Mouse (Mus musculus) lung, postnatal 0 days (tissue): Measurements from ENCODE around the gene Dlat. TPM values are rescaled to one million over a fixed set of nuclear protein-coding genes. Genes with fewer than 3 reads are reported as not detected.

Experiments used
- ATAC-seq: fragments of 200-750 bp; cut with Nextera tagmentation; 2 replicates; pipeline ENCODE4 v1.8.0; 2017; ENCODE audit warnings: moderate library complexity
- DNase-seq: peaks from one replicate; pipeline ENCODE4 v3.0.0-alpha.2; 2016; ENCODE audit warnings: low spot score
- H3K27ac ChIP-seq: fragments of 300-500 bp; sonication (generic); 2 replicates; pipeline ENCODE4 v1.5.1; 2014; ENCODE audit warnings: antibody characterized with exemption, mild to moderate bottlenecking, low read length, mixed read lengths
- H3K27me3 ChIP-seq: fragments of 300-500 bp; sonication (generic); replicated peaks from 2 replicates; pipeline ENCODE4 v1.6.1; 2014; ENCODE audit warnings: low read length, mixed read lengths; ENCODE audit not compliant: insufficient read depth
- H3K36me3 ChIP-seq: fragments of 300-500 bp; sonication (generic); 2 replicates; pipeline ENCODE4 v1.6.1; 2014; ENCODE audit warnings: low read length, mixed read lengths; ENCODE audit not compliant: insufficient read depth
- H3K4me1 ChIP-seq: fragments of 300-500 bp; sonication (generic); 2 replicates; pipeline ENCODE4 v1.6.1; 2014; ENCODE audit warnings: antibody characterized with exemption, low read depth, low read length, mixed read lengths; ENCODE audit not compliant: insufficient read depth
- H3K4me2 ChIP-seq: fragments of 300-500 bp; sonication (generic); replicated peaks from 2 replicates; pipeline ENCODE4 v1.6.1; 2014; ENCODE audit warnings: low read depth, mild to moderate bottlenecking, low read length, moderate library complexity, mixed read lengths
- H3K4me3 ChIP-seq: fragments of 300-500 bp; sonication (generic); 2 replicates; pipeline ENCODE4 v1.5.1; 2014; ENCODE audit warnings: low read depth, low read length
- H3K9ac ChIP-seq: fragments of 300-500 bp; sonication (generic); replicated peaks from 2 replicates; pipeline ENCODE4 v1.6.1; 2014; ENCODE audit warnings: low read depth, mild to moderate bottlenecking
- H3K9me3 ChIP-seq: fragments of 300-500 bp; sonication (generic); 2 replicates; pipeline ENCODE4 v1.6.1; 2016; ENCODE audit warnings: low read length, mixed read lengths
- CTCF ChIP-seq: IDR thresholded peaks from 2 replicates; pipeline ENCODE4 v1.5.1; 2016; ENCODE audit warnings: antibody characterized with exemption, mild to moderate bottlenecking
- EP300 ChIP-seq: IDR thresholded peaks from 2 replicates; pipeline ENCODE4 v1.6.1; 2016; ENCODE audit warnings: antibody characterized with exemption, mild to moderate bottlenecking, control low read depth
- WGBS: fragments of 180-500 bp; shearing (Covaris S2); extraction: QIAGEN DNeasy Blood & Tissue Kit; methylation state at CpG from one replicate; pipeline ENCODE4 v1.1.7; 2014; 5-methylcytosine and 5-hydroxymethylcytosine counted together
- polyA plus RNA-seq: library from polyadenylated mRNA; unstranded; fragments of >200 nt; fragmentation: Nextera tagmentation; extraction: Ambion mirVana; gene quantifications from 2 replicates; pipeline ENCODE4 v1.2.1, GENCODE M21; 2015

Gene Dlat
- polyA plus RNA-seq, 1 experiment from 2014 or later: 27.2 TPM

- H3K27ac ChIP-seq: no peak overlapping the region
- no peak overlapping the region for H3K9ac ChIP-seq
- H3K27me3 ChIP-seq: no peaks in the 10 kb centered on the region
- DNase-seq (no peak), ATAC-seq (no peak)
- TF ChIP-seq EP300: no peak
- no peaks in the 10 kb centered on the region for H3K36me3 ChIP-seq
- no peak overlapping the region for H3K4me2 ChIP-seq
- H3K4me1 ChIP-seq: no peaks in the 10 kb centered on the region
- no peaks in the 10 kb centered on the region for H3K9me3 ChIP-seq
- WGBS: 79% methylated on average over 6 of the region's 6 CpGs
- H3K4me3 ChIP-seq: no peak overlapping the region
These were observed 6.9 kb upstream of the Dlat start for GRCm38 (mm10) chr9:50666442-50666841.

DNA sequence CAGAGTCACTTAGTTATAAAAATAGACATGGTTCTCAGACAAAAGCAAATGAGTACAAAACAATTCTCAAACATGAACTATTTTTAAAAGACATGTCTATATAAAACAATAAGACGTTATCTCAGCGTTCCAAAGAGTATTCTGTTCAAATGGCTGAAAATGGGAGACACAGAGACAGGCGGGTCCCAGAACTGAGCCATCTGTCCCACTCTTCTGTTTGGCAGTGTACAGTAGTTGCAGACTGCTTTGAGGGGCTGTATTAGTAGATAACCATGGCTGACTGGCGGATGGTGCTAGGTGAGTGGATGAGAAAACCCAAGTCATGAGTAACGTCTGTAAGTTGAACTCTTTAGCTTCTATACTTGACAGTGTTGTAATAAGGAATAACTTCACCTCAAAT, 5.2 kb upstream of the Dlat start:
- H3K9ac ChIP-seq: no peak overlapping the region
- H3K9me3 ChIP-seq: no peaks in the 10 kb centered on the region
- DNase-seq: no peak
- WGBS: 88% methylated on average over 5 of the region's 5 CpGs
- no peaks in the 10 kb centered on the region for H3K27me3 ChIP-seq
- H3K4me1 ChIP-seq: no peaks in the 10 kb centered on the region
- no peak for ATAC-seq
- no peak overlapping the region for H3K4me3 ChIP-seq
- no peak overlapping the region for H3K27ac ChIP-seq
- H3K36me3 ChIP-seq: no peaks in the 10 kb centered on the region
- no peak overlapping the region for H3K4me2 ChIP-seq
- no peak for TF ChIP-seq EP300
- no peak for TF ChIP-seq CTCF

GRCm38 (mm10) chr9:50660431-50660830, 851 bp upstream of the Dlat start:
- Histone ChIP-seq H3K9me3 (no peaks in the 10 kb centered on the region), H3K4me2 (peak overlapping the region; percentile 87), H3K36me3 (no peaks in the 10 kb centered on the region), H3K9ac (no peak overlapping the region), H3K4me1 (no peaks in the 10 kb centered on the region), H3K27ac (no peak overlapping the region), H3K27me3 (no peaks in the 10 kb centered on the region), H3K4me3 (peak overlapping the region; percentile 91)
- no peak for TF ChIP-seq EP300
- no peak for TF ChIP-seq CTCF
- no peak for ATAC-seq
- DNase-seq: peak; percentile 29
- WGBS: 17% methylated on average over 12 of the region's 12 CpGs

- no peaks in the 10 kb centered on the region for H3K9me3 ChIP-seq
- DNase-seq: peak; percentile 27
- H3K27ac ChIP-seq: peak overlapping the region; percentile 82
- WGBS: 4% methylated on average over 24 of the region's 28 CpGs
- no peaks in the 10 kb centered on the region for H3K27me3 ChIP-seq
- peak overlapping the region; percentile 68 for H3K9ac ChIP-seq
- no peaks in the 10 kb centered on the region for H3K36me3 ChIP-seq
- peak overlapping the region; percentile 87 for H3K4me2 ChIP-seq
- no peaks in the 10 kb centered on the region for H3K4me1 ChIP-seq
- TF ChIP-seq CTCF: no peak
- TF ChIP-seq EP300: no peak
- ATAC-seq: peak; percentile 35
- peak overlapping the region; percentile 91 for H3K4me3 ChIP-seq
These were observed 615 bp downstream of the Dlat start for GRCm38 (mm10) chr9:50658941-50659388.

- Histone ChIP-seq H3K4me3 (peak overlapping the region; percentile 91), H3K36me3 (no peaks in the 10 kb centered on the region), H3K27ac (no peak overlapping the region), H3K9me3 (no peaks in the 10 kb centered on the region), H3K4me2 (peak overlapping the region; percentile 87), H3K27me3 (no peaks in the 10 kb centered on the region), H3K9ac (0 out of 2 replicates have a peak overlapping the region, but pooled peaks have one; percentile 68), H3K4me1 (no peaks in the 10 kb centered on the region)
- TF ChIP-seq EP300 (no peak), CTCF (no peak)
- no peak for ATAC-seq
- WGBS: 18% methylated on average over 5 of the region's 5 CpGs
- DNase-seq: no peak
These were observed 1.2 kb downstream of the Dlat start for GRCm38 (mm10) chr9:50658391-50658790.

DNA sequence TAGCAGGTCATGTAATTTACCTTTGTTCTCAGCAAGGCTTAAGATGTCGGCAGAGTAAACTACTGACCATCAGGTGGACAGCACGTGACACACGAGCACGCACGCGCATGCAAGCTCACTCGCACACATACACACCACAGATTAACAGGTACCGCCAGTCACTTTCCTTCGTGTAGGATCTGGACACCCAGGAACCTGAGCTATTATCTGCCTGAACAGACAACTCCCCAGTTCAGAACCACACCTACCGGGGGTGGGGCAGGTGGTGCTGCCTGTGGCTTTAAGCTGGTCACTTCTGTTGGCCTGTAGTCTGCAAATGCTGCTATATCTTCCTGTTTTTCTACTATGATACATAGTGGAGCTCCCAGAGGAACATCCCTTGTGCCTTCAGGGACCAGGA, 9.1 kb downstream of the Dlat start:
- H3K27ac ChIP-seq: no peak overlapping the region
- H3K9ac ChIP-seq: no peak overlapping the region
- TF ChIP-seq CTCF (no peak), EP300 (no peak)
- WGBS: 97% methylated on average over 10 of the region's 10 CpGs
- peaks cover 47% of the 10 kb centered on the region for H3K36me3 ChIP-seq
- no peak for ATAC-seq
- no peaks in the 10 kb centered on the region for H3K27me3 ChIP-seq
- no peaks in the 10 kb centered on the region for H3K9me3 ChIP-seq
- DNase-seq: no peak
- H3K4me3 ChIP-seq: no peak overlapping the region
- H3K4me1 ChIP-seq: no peaks in the 10 kb centered on the region
- no peak overlapping the region for H3K4me2 ChIP-seq

DNA sequence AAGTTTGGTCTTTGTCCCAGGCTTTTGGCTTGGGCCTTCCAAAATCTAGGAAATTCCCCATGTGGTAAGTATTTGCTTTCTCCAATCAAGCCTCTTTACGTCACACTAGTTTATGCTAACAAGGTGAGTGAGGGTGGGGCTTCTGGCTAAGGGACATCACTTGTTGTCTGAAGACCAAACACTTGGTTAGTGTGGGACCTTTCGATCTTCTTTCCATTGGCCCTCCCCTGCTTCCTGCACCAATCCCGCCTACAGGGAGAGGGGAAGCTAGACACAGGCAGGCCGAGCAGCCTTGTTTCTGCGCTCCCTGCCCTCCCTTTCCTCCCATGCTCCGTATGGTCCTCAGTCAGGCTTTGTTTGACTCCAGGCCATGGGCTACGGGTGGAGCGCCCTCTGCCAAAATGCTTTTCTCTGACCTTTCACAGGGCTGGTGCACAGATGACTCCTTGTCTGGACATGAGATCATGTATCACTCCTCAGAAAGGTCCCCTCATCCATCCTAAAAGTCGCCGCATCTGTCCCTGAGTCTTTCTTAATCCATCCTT, 12.7 kb downstream of the Dlat start:
- Histone ChIP-seq H3K9ac (no peak overlapping the region), H3K4me1 (no peaks in the 10 kb centered on the region), H3K27ac (no peak overlapping the region), H3K36me3 (peaks cover 54% of the 10 kb centered on the region), H3K4me2 (no peak overlapping the region), H3K4me3 (no peak overlapping the region), H3K27me3 (no peaks in the 10 kb centered on the region), H3K9me3 (no peaks in the 10 kb centered on the region)
- no peak for ATAC-seq
- no peak for DNase-seq
- no peak for TF ChIP-seq EP300
- no peak for TF ChIP-seq CTCF
- WGBS: 78% methylated on average over 10 of the region's 10 CpGs
